Mouse (Mus musculus): ENCODE data around the gene Trir.

The Trir gene

DNA sequence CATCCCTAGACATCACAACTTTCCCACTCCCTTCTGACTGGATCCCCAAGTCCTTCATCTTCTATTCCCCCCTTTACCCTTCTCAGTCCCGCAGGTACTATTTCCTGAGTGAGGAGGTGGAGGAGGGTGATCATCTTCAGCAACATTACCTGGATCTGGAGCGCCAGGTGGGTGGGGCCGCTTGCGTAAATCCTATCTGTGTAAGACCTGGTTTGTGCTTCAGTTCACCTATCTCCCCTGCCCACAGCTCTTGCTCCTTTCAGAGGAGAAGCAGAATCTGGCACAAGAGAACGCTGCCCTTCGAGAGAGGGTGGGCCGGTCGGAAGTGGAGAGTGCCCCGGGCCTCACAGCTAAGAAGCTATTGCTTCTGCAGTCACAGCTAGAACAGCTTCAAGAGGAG lies 32.2 kb upstream of the Trir start:
- DNase-seq (ENCODE audit: extremely low spot score): no peak

- no peak for DNase-seq (ENCODE audit: extremely low spot score)
Observed at GRCm38 (mm10) chr8:84995680-84996079, 30.9 kb upstream of the Trir start.

GRCm38 (mm10) chr8:84996978-84997377 lies 29.6 kb upstream of the Trir start:
- DNase-seq (ENCODE audit: extremely low spot score): no peak

- peak; percentile 89 for DNase-seq (ENCODE audit: extremely low spot score)
Observed at GRCm38 (mm10) chr8:84997649-84998295, 28.9 kb upstream of the Trir start.

GRCm38 (mm10) chr8:85007686-85008085 lies 18.9 kb upstream of the Trir start:
- DNase-seq (ENCODE audit: extremely low spot score): peak; percentile 47

GRCm38 (mm10) chr8:85011242-85011641 lies 15.4 kb upstream of the Trir start:
- no peak for DNase-seq (ENCODE audit: extremely low spot score)

GRCm38 (mm10) chr8:85013230-85013840 lies 13.3 kb upstream of the Trir start:
- peak; percentile 75 for DNase-seq (ENCODE audit: extremely low spot score)

DNA sequence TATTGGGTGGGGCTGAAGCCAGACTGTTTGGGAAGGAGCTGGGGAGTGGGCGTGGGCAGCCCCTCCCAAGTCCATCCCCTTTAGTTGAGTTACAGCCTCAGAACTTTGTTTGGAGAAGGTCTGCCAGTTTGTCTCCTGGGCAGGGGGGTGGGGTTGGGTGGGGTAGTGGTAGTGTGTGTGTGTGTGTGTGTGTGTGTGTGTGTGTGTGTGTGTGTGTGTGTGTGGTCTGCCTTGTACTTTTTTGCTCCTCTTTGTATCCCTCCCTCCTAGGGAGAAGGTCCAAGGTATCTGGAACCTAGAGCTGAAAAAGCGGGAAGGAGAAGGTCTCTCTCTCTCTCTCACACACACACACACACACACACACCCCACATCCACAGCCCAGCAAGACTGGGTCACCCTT lies 12.2 kb upstream of the Trir start, which contains the start of gene Best2:
TSS of gene Best2 (minus strand) at position 101 of the 400 bp plus-strand sequence.
- DNase-seq (ENCODE audit: extremely low spot score): no peak

GRCm38 (mm10) chr8:85016724-85017123 lies 9.9 kb upstream of the Trir start:
- no peak for DNase-seq (ENCODE audit: extremely low spot score)

- no peak for DNase-seq (ENCODE audit: extremely low spot score)
Observed at GRCm38 (mm10) chr8:85017209-85017608, 9.4 kb upstream of the Trir start.

- no peak for DNase-seq (ENCODE audit: extremely low spot score)
Observed at GRCm38 (mm10) chr8:85021514-85022055, 5.0 kb upstream of the Trir start.

- DNase-seq (ENCODE audit: extremely low spot score): no peak
Observed at GRCm38 (mm10) chr8:85023846-85024245, 2.8 kb upstream of the Trir start.

DNA sequence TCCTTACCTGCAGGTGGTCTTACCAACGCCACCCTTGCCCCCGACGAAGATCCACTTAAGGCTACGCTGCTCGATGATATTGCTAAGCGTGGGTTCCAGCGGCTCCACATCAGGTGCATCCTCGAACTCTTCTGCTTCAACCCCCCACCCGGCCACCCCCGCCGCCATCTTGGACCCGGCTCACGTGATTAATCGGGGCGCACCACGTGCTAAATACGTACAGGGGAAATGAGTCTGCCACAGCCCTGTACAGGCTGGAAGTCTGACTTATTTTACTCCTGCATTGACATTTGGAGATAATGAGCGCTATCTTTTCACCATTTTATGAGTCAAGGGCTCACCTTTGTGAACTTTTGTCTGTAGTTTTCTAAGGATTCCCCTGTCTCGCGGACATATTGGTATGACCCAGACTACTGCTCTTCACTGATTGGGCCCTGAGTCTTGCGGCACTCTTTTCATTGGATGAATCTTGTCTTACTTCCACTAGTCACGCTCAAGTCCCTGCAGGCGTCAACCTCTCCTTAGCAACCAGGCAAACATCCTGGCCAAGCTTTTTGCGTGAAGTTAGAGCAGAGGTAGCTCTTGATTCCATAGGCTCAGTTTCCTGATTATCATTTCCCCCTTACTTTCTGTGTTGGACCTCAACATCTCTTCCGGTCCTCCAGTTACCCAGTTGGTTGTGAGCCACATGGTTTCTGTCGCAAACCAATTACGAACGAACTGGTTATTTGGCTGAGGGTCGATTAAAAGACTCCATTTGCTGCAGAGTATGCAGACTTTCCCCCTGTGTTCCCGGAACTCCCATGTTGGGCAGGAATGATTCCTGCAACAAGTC lies 1.3 kb upstream of the Trir start, which contains the start of gene Asna1:
TSS of gene Asna1 (minus strand) at position 184 of the 835 bp plus-strand sequence.
- DNase-seq (ENCODE audit: extremely low spot score): peak; percentile 91

DNA sequence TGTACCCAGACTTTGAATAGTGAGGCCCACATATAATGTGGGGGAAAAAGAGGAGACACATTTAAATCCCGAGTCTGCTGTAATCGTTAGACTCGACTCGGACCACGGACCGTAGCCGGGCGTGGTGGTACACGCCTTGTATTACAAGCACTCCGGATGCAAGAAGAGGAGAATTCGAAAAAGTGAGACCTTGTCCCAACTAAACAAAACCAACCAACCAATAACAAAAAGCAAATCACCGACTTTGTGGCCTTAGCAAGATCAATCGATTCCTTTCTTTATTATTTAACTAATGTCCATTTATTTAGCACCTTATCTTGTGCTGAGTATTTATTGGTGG lies 863 bp downstream of the Trir start:
- DNase-seq (ENCODE audit: extremely low spot score): no peak

- no peak for DNase-seq (ENCODE audit: extremely low spot score)
Observed at GRCm38 (mm10) chr8:85027922-85028321, 1.3 kb downstream of the Trir start.

- no peak for DNase-seq (ENCODE audit: extremely low spot score)
Observed at GRCm38 (mm10) chr8:85029271-85029670, 2.6 kb downstream of the Trir start.

- no peak for DNase-seq (ENCODE audit: extremely low spot score)
Observed at GRCm38 (mm10) chr8:85032622-85033311, 6.1 kb downstream of the Trir start.

- no peak for DNase-seq (ENCODE audit: extremely low spot score)
Observed at GRCm38 (mm10) chr8:85033867-85034266, 7.2 kb downstream of the Trir start.

DNA sequence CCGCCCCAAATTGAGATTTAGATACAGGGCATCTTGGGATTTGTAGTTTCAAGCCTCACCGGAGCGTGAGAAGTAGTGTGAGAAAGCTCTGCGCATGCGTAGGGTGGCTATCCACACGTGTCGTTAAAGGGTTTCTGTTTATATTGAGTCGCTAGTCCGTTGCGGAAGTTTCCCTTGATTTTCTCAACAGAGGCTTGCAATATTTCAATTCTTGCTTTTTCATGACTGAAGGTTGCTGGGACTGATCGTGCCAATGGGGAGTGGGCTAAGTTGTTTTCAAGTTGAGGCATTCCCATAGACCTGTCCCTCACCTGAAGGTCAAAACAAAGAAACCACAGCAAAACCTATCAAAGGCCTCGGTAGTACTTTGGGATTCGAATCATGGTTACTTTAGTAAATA lies 8.1 kb downstream of the Trir start:
- DNase-seq (ENCODE audit: extremely low spot score): peak; percentile 80

- DNase-seq (ENCODE audit: extremely low spot score): peak; percentile 50
Observed at GRCm38 (mm10) chr8:85035165-85035727, 8.6 kb downstream of the Trir start.

DNA sequence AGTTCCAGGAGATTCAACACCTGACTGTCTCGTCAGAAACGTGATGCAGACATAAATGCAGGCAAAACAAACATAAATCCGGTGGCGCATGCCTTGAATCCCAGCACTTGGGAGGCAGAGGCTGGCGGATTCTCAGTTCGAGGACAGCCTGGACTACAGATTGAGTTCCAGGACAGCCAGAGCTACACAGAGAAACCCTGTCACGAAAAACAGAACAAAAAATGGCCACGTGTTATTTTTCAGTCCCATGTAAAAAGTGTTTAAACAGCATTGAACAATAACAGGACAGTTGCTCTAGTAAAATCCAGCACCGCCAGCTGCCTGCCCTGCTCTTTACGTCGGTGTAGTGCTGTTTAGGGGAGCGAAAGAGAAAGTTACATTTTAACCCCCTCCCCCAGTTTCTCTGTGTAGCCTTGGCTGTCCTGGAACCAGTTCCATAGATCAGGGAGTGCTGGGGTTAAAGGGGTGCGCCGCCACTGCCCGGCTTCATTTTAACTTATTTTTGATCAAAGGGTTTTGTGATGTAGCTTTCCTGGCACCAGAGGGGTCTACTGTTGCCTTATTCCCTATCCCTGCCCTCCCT lies 9.2 kb downstream of the Trir start:
- no peak for DNase-seq (ENCODE audit: extremely low spot score)

Data from embryo, embryonic 9.5 days (tissue).